Mouse (Mus musculus): ENCODE measurements around the gene H60c.
"Not testable (repeated sequence)": the region's sequence is repeated elsewhere in the genome, so short reads cannot be mapped to it uniquely, and the experiment has no call there.

Gene H60c

GRCm38 (mm10) chr10:3267671-3268070 lies at the start of gene H60c:
Gene H60c, minus strand, starts transcription at chr10:3267771.
- DNase-seq (ENCODE audit: low spot score), result no peak

- no peak for DNase-seq (ENCODE audit: low spot score)
Observed at GRCm38 (mm10) chr10:3308821-3309206, 41.2 kb upstream of the H60c start.

GRCm38 (mm10) chr10:3308180-3308820 lies 40.7 kb upstream of the H60c start:
- no peak for DNase-seq (ENCODE audit: low spot score)

GRCm38 (mm10) chr10:3307752-3308151 lies 40.2 kb upstream of the H60c start:
- no peak for DNase-seq (ENCODE audit: low spot score)

GRCm38 (mm10) chr10:3293969-3294368 lies 26.4 kb upstream of the H60c start:
- DNase-seq (ENCODE audit: low spot score), result no peak

GRCm38 (mm10) chr10:3281047-3281446 lies 13.5 kb upstream of the H60c start:
- no peak for DNase-seq (ENCODE audit: low spot score)

- no peak for DNase-seq (ENCODE audit: low spot score)
Observed at GRCm38 (mm10) chr10:3274065-3274464, 6.5 kb upstream of the H60c start.

- no peak for DNase-seq (ENCODE audit: low spot score)
Observed at GRCm38 (mm10) chr10:3271036-3271435, 3.5 kb upstream of the H60c start.

GRCm38 (mm10) chr10:3266729-3267128 lies 842 bp downstream of the H60c start:
- DNase-seq (ENCODE audit: low spot score), result no peak

- no peak for DNase-seq (ENCODE audit: low spot score)
Observed at GRCm38 (mm10) chr10:3262784-3263183, 4.8 kb downstream of the H60c start.

GRCm38 (mm10) chr10:3257391-3257790 lies 10.2 kb downstream of the H60c start:
- no peak for DNase-seq (ENCODE audit: low spot score)

GRCm38 (mm10) chr10:3238436-3238835 lies 29.1 kb downstream of the H60c start:
- not testable (repeated sequence) for DNase-seq (ENCODE audit: low spot score)

GRCm38 (mm10) chr10:3236638-3237270 lies 30.8 kb downstream of the H60c start:
- no peak for DNase-seq (ENCODE audit: low spot score)

GRCm38 (mm10) chr10:3228447-3229195 lies 39.0 kb downstream of the H60c start:
- no peak for DNase-seq (ENCODE audit: low spot score)

Data from testis, postnatal 10 days (tissue).